Mouse (Mus musculus) embryonic facial prominence, embryonic 15.5 days (tissue): ENCODE results near the gene Tmem248. TPM values are rescaled to one million over a fixed set of nuclear protein-coding genes. Genes with fewer than 3 reads are reported as not detected.

Source experiments
- ATAC-seq: fragments of 200-750 bp; cut with Nextera tagmentation; 2 replicates; pipeline ENCODE4 v1.8.0; 2017; ENCODE audit warnings: low read depth, moderate TSS enrichment; ENCODE audit not compliant: insufficient number of reproducible peaks, low FRiP score, low TSS enrichment
- H3K27ac ChIP-seq: fragments of 300-500 bp; sonication (generic); replicated peaks from 2 replicates; pipeline ENCODE4 v1.5.1; 2015; ENCODE audit warnings: mild to moderate bottlenecking, inconsistent platforms
- H3K27me3 ChIP-seq: fragments of 300-500 bp; sonication (generic); 2 replicates; pipeline ENCODE4 v1.6.1; 2015; ENCODE audit warnings: inconsistent platforms
- H3K36me3 ChIP-seq: fragments of 300-500 bp; sonication (generic); 2 replicates; pipeline ENCODE4 v1.6.1; 2015; ENCODE audit warnings: mild to moderate bottlenecking, inconsistent platforms
- H3K4me1 ChIP-seq: fragments of 300-500 bp; sonication (generic); 2 replicates; pipeline ENCODE4 v1.6.1; 2015; ENCODE audit warnings: inconsistent platforms
- H3K4me2 ChIP-seq: fragments of 300-500 bp; sonication (generic); replicated peaks from 2 replicates; pipeline ENCODE4 v1.6.1; 2015; ENCODE audit warnings: mild to moderate bottlenecking, inconsistent platforms
- H3K4me3 ChIP-seq: fragments of 300-500 bp; sonication (generic); replicated peaks from 2 replicates; pipeline ENCODE4 v1.5.1; 2015; ENCODE audit warnings: mild to moderate bottlenecking, inconsistent platforms
- H3K9ac ChIP-seq: fragments of 300-500 bp; sonication (generic); 2 replicates; pipeline ENCODE4 v1.6.1; 2015; ENCODE audit warnings: inconsistent platforms
- H3K9me3 ChIP-seq: fragments of 300-500 bp; sonication (generic); replicated peaks from 2 replicates; pipeline ENCODE4 v1.6.1; 2016; ENCODE audit warnings: inconsistent platforms
- WGBS: fragments of 180-500 bp; shearing (Covaris S2); methylation state at CpG from one replicate; pipeline ENCODE4 v1.1.7; 2015; 5-methylcytosine and 5-hydroxymethylcytosine counted together
- polyA plus RNA-seq: library from polyadenylated mRNA; unstranded; fragments of >200 nt; fragmentation: Nextera tagmentation; extraction: Ambion mirVana; gene quantifications from 2 replicates; pipeline ENCODE4 v1.2.1, GENCODE M21; 2015

Gene Tmem248
- polyA plus RNA-seq, 1 experiment from 2014 or later, result 31.5 TPM

DNA sequence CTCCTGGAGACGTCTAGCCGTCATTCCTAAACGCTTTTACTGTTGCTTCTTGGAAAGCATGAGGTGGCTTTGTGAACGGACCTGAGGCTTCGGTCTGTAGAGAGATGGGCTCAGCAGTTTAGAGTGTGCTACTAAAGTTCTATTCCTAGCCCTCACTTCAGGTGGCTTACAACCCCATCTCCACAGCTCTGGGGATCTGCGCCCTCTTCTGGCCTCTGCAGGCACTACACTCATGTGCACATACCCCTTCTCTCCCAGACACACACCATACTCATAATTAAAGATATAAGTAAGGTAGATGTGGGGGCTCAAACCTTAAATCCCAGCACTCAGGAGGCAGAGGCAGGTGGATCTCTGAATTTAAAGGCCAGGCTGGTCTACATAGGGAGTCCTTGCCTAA, 73.4 kb downstream of the Tmem248 start:
- Histone ChIP-seq H3K9ac (no peak overlapping the region), H3K4me3 (no peak overlapping the region), H3K4me2 (no peak overlapping the region), H3K27ac (no peak overlapping the region), H3K4me1 (no peaks in the 10 kb centered on the region), H3K27me3 (no peaks in the 10 kb centered on the region), H3K36me3 (peaks cover 36% of the 10 kb centered on the region), H3K9me3 (no peaks in the 10 kb centered on the region)
- whole genome bisulfite sequencing, result 98% methylated on average over 6 of the region's 6 CpGs
- no peak for ATAC-seq

DNA sequence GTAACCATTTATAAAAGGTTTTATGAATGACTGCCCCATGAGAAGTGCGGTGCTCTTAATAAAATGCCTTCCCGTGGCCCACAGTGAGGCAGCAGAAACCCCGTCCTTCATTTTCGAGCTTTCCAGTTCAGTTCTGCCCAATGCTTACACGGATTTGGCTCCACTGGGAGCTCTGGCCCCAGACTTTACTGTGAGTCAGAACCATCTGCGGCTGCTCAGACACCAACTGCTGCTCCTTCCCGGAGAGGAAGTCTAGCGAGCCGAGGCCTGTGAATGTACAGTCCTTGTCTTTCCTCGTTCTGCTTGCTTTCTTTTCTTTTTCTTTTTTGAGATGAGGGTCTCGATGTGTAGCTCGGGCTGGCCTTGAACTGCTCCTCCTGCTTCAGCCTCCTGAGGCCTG, 73.9 kb downstream of the Tmem248 start:
- Histone ChIP-seq H3K4me2 (no peak overlapping the region), H3K36me3 (peaks cover 36% of the 10 kb centered on the region), H3K9ac (no peak overlapping the region), H3K9me3 (no peaks in the 10 kb centered on the region), H3K4me1 (no peaks in the 10 kb centered on the region), H3K27me3 (no peaks in the 10 kb centered on the region), H3K27ac (no peak overlapping the region), H3K4me3 (no peak overlapping the region)
- no peak for ATAC-seq
- WGBS, result 93% methylated on average over 12 of the region's 12 CpGs

GRCm38 (mm10) chr5:130292976-130293375, 76.1 kb downstream of the Tmem248 start:
- Histone ChIP-seq H3K9ac (no peak overlapping the region), H3K27me3 (no peaks in the 10 kb centered on the region), H3K4me2 (no peak overlapping the region), H3K27ac (no peak overlapping the region), H3K4me3 (no peak overlapping the region), H3K36me3 (peaks cover 42% of the 10 kb centered on the region), H3K4me1 (no peaks in the 10 kb centered on the region), H3K9me3 (no peaks in the 10 kb centered on the region)
- no peak for ATAC-seq
- 88% methylated on average over 4 of the region's 4 CpGs for WGBS

Other genes with a start within 250 kb of the Tmem248 start
- 46.7 and 47.7 TPM in 2 replicates for gene Gusb, start 214.0 kb upstream of the Tmem248 start, polyA plus RNA-seq
- gene Asl, start 187.8 kb upstream of the Tmem248 start, polyA plus RNA-seq, result 30.0 and 30.4 TPM in 2 replicates
- 37.9 and 39.4 TPM in 2 replicates for gene Crcp, start 187.8 kb upstream of the Tmem248 start, polyA plus RNA-seq
- 99.2 and 111 TPM in 2 replicates for gene Tpst1, start 143.8 kb upstream of the Tmem248 start, polyA plus RNA-seq
- gene Kctd7, start 72.2 kb upstream of the Tmem248 start, polyA plus RNA-seq, result 6.1 and 7.4 TPM in 2 replicates
- 30.1 and 32.6 TPM in 2 replicates for gene Rabgef1, start 45.3 kb upstream of the Tmem248 start, polyA plus RNA-seq
- 67.4 and 68.1 TPM in 2 replicates for gene Sbds, start 38.4 kb downstream of the Tmem248 start, polyA plus RNA-seq
- gene Tyw1, start 38.5 kb downstream of the Tmem248 start, polyA plus RNA-seq, result 21.7 and 25.0 TPM in 2 replicates
- gene Caln1, start 152.4 kb downstream of the Tmem248 start, polyA plus RNA-seq, result 0.92 and 1.5 TPM in 2 replicates
- gene A330070K13Rik, start 167.6 kb downstream of the Tmem248 start, polyA plus RNA-seq, result not detected in 2 replicates